Mouse (Mus musculus): ENCODE results near the gene Nln. TPM values are rescaled to one million over a fixed set of nuclear protein-coding genes. Genes with fewer than 3 reads are reported as not detected.

Gene Nln
- polyA plus RNA-seq (2014; fragmentation: Nextera tagmentation; extraction: Ambion mirVana), result 21.0 and 22.7 TPM in 2 replicates

GRCm38 (mm10) chr13:104109288-104109815 lies at the start of gene Nln, which contains the start of gene Sgtb:
Gene Nln, minus strand, starts transcription at chr13:104109614.
Gene Sgtb, plus strand, starts transcription at chr13:104109741.
- Histone ChIP-seq H3K27me3 (ENCODE audit: control insufficient read depth, insufficient read depth, low read length) (no peaks in the 10 kb centered on the region), H3K4me2 (ENCODE audit: low read depth, severe bottlenecking) (peak within 1 kb of the TSS; percentile 88), H3K4me1 (ENCODE audit: control insufficient read depth, insufficient read depth, low read length) (no peaks in the 10 kb centered on the region), H3K9ac (ENCODE audit: low read length) (peak within 1 kb of the TSS; percentile 65), H3K9me3 (ENCODE audit: control insufficient read depth, low read length) (no peaks in the 10 kb centered on the region), H3K36me3 (ENCODE audit: control insufficient read depth, insufficient read depth, low read length) (no peaks in the 10 kb centered on the region), H3K27ac (replicated peaks; ENCODE audit: low read depth, low read length) (no peak within 1 kb of the TSS), H3K4me3 (ENCODE audit: low read depth, low read length) (peak within 1 kb of the TSS; percentile 71)
- WGBS, result under 1% methylated on average over 35 of the region's 44 CpGs
- DNase-seq (ENCODE audit: low spot score), result peak; percentile 91
- peak; percentile 97 for ATAC-seq (ENCODE audit: insufficient number of reproducible peaks, low FRiP score, low TSS enrichment, low read depth)

GRCm38 (mm10) chr13:104155686-104156085 lies 46.3 kb upstream of the Nln start:
- 86% methylated on average over 1 of the region's 1 CpGs for WGBS
- no peak overlapping the region for H3K4me3 ChIP-seq (ENCODE audit: low read depth, low read length)
- no peak overlapping the region for H3K27ac ChIP-seq (replicated peaks; ENCODE audit: low read depth, low read length)
- no peak for DNase-seq (ENCODE audit: low spot score)
- H3K4me2 ChIP-seq (ENCODE audit: low read depth, severe bottlenecking), result no peak overlapping the region
- ATAC-seq (ENCODE audit: insufficient number of reproducible peaks, low FRiP score, low TSS enrichment, low read depth), result no peak
- H3K36me3 ChIP-seq (ENCODE audit: control insufficient read depth, insufficient read depth, low read length), result peaks cover 2% of the 10 kb centered on the region; the same call in 1 of the 2 replicates
- H3K27me3 ChIP-seq (ENCODE audit: control insufficient read depth, insufficient read depth, low read length), result no peaks in the 10 kb centered on the region
- no peak overlapping the region for H3K9ac ChIP-seq (ENCODE audit: low read length)
- H3K9me3 ChIP-seq (ENCODE audit: control insufficient read depth, low read length), result no peaks in the 10 kb centered on the region
- no peaks in the 10 kb centered on the region for H3K4me1 ChIP-seq (ENCODE audit: control insufficient read depth, insufficient read depth, low read length)

- Histone ChIP-seq H3K4me3 (ENCODE audit: low read depth, low read length) (no peak overlapping the region), H3K9ac (ENCODE audit: low read length) (no peak overlapping the region), H3K27ac (replicated peaks; ENCODE audit: low read depth, low read length) (no peak overlapping the region), H3K4me2 (ENCODE audit: low read depth, severe bottlenecking) (no peak overlapping the region), H3K4me1 (ENCODE audit: control insufficient read depth, insufficient read depth, low read length) (no peaks in the 10 kb centered on the region), H3K27me3 (ENCODE audit: control insufficient read depth, insufficient read depth, low read length) (no peaks in the 10 kb centered on the region), H3K36me3 (ENCODE audit: control insufficient read depth, insufficient read depth, low read length) (no peaks in the 10 kb centered on the region; the same call in 1 of the 2 replicates), H3K9me3 (ENCODE audit: control insufficient read depth, low read length) (no peaks in the 10 kb centered on the region)
- no peak for ATAC-seq (ENCODE audit: insufficient number of reproducible peaks, low FRiP score, low TSS enrichment, low read depth)
- 91% methylated on average over 7 of the region's 7 CpGs for WGBS
- no peak for DNase-seq (ENCODE audit: low spot score)
Observed at GRCm38 (mm10) chr13:104155106-104155505, 45.7 kb upstream of the Nln start.

GRCm38 (mm10) chr13:104154180-104154579 lies 44.8 kb upstream of the Nln start:
- no peak overlapping the region for H3K4me3 ChIP-seq (ENCODE audit: low read depth, low read length)
- H3K36me3 ChIP-seq (ENCODE audit: control insufficient read depth, insufficient read depth, low read length), result no peaks in the 10 kb centered on the region; the same call in 1 of the 2 replicates
- no peaks in the 10 kb centered on the region for H3K9me3 ChIP-seq (ENCODE audit: control insufficient read depth, low read length)
- H3K4me2 ChIP-seq (ENCODE audit: low read depth, severe bottlenecking), result no peak overlapping the region
- DNase-seq (ENCODE audit: low spot score) (no peak), ATAC-seq (ENCODE audit: insufficient number of reproducible peaks, low FRiP score, low TSS enrichment, low read depth) (no peak)
- no peaks in the 10 kb centered on the region for H3K4me1 ChIP-seq (ENCODE audit: control insufficient read depth, insufficient read depth, low read length)
- H3K9ac ChIP-seq (ENCODE audit: low read length), result no peak overlapping the region
- WGBS, result 94% methylated on average over 5 of the region's 5 CpGs
- no peak overlapping the region for H3K27ac ChIP-seq (replicated peaks; ENCODE audit: low read depth, low read length)
- H3K27me3 ChIP-seq (ENCODE audit: control insufficient read depth, insufficient read depth, low read length), result no peaks in the 10 kb centered on the region

- no peak for ATAC-seq (ENCODE audit: insufficient number of reproducible peaks, low FRiP score, low TSS enrichment, low read depth)
- no peak for DNase-seq (ENCODE audit: low spot score)
- Histone ChIP-seq H3K36me3 (ENCODE audit: control insufficient read depth, insufficient read depth, low read length) (peaks cover 10% of the 10 kb centered on the region), H3K9me3 (ENCODE audit: control insufficient read depth, low read length) (no peaks in the 10 kb centered on the region), H3K4me3 (ENCODE audit: low read depth, low read length) (no peak overlapping the region), H3K27me3 (ENCODE audit: control insufficient read depth, insufficient read depth, low read length) (no peaks in the 10 kb centered on the region), H3K4me2 (ENCODE audit: low read depth, severe bottlenecking) (no peak overlapping the region), H3K9ac (ENCODE audit: low read length) (no peak overlapping the region), H3K27ac (replicated peaks; ENCODE audit: low read depth, low read length) (no peak overlapping the region), H3K4me1 (ENCODE audit: control insufficient read depth, insufficient read depth, low read length) (no peaks in the 10 kb centered on the region)
- 95% methylated on average over 3 of the region's 3 CpGs for WGBS
Observed at GRCm38 (mm10) chr13:104145646-104146045, 36.2 kb upstream of the Nln start.

GRCm38 (mm10) chr13:104144871-104145270 lies 35.5 kb upstream of the Nln start:
- Histone ChIP-seq H3K4me1 (ENCODE audit: control insufficient read depth, insufficient read depth, low read length) (no peaks in the 10 kb centered on the region), H3K9me3 (ENCODE audit: control insufficient read depth, low read length) (no peaks in the 10 kb centered on the region), H3K36me3 (ENCODE audit: control insufficient read depth, insufficient read depth, low read length) (peaks cover 10% of the 10 kb centered on the region), H3K27me3 (ENCODE audit: control insufficient read depth, insufficient read depth, low read length) (no peaks in the 10 kb centered on the region), H3K27ac (replicated peaks; ENCODE audit: low read depth, low read length) (no peak overlapping the region), H3K9ac (ENCODE audit: low read length) (no peak overlapping the region), H3K4me3 (ENCODE audit: low read depth, low read length) (no peak overlapping the region), H3K4me2 (ENCODE audit: low read depth, severe bottlenecking) (no peak overlapping the region)
- DNase-seq (ENCODE audit: low spot score) (no peak), ATAC-seq (ENCODE audit: insufficient number of reproducible peaks, low FRiP score, low TSS enrichment, low read depth) (no peak)
- 89% methylated on average over 9 of the region's 9 CpGs for WGBS

GRCm38 (mm10) chr13:104139369-104140209 lies 30.2 kb upstream of the Nln start:
- ATAC-seq (ENCODE audit: insufficient number of reproducible peaks, low FRiP score, low TSS enrichment, low read depth) (no peak), DNase-seq (ENCODE audit: low spot score) (peak; percentile 85)
- no peaks in the 10 kb centered on the region for H3K9me3 ChIP-seq (ENCODE audit: control insufficient read depth, low read length)
- no peaks in the 10 kb centered on the region for H3K4me1 ChIP-seq (ENCODE audit: control insufficient read depth, insufficient read depth, low read length)
- no peaks in the 10 kb centered on the region for H3K27me3 ChIP-seq (ENCODE audit: control insufficient read depth, insufficient read depth, low read length)
- no peak overlapping the region for H3K27ac ChIP-seq (replicated peaks; ENCODE audit: low read depth, low read length)
- no peak overlapping the region for H3K9ac ChIP-seq (ENCODE audit: low read length)
- H3K36me3 ChIP-seq (ENCODE audit: control insufficient read depth, insufficient read depth, low read length), result peaks cover 2% of the 10 kb centered on the region
- H3K4me3 ChIP-seq (ENCODE audit: low read depth, low read length), result no peak overlapping the region
- H3K4me2 ChIP-seq (ENCODE audit: low read depth, severe bottlenecking), result no peak overlapping the region
- 46% methylated on average over 13 of the region's 13 CpGs for WGBS

GRCm38 (mm10) chr13:104134510-104135085 lies 25.2 kb upstream of the Nln start:
- Histone ChIP-seq H3K9ac (ENCODE audit: low read length) (no peak overlapping the region), H3K4me2 (ENCODE audit: low read depth, severe bottlenecking) (no peak overlapping the region), H3K4me3 (ENCODE audit: low read depth, low read length) (no peak overlapping the region), H3K36me3 (ENCODE audit: control insufficient read depth, insufficient read depth, low read length) (no peaks in the 10 kb centered on the region), H3K27me3 (ENCODE audit: control insufficient read depth, insufficient read depth, low read length) (no peaks in the 10 kb centered on the region), H3K27ac (replicated peaks; ENCODE audit: low read depth, low read length) (no peak overlapping the region), H3K4me1 (ENCODE audit: control insufficient read depth, insufficient read depth, low read length) (no peaks in the 10 kb centered on the region), H3K9me3 (ENCODE audit: control insufficient read depth, low read length) (no peaks in the 10 kb centered on the region)
- WGBS, result 82% methylated on average over 4 of the region's 4 CpGs
- ATAC-seq (ENCODE audit: insufficient number of reproducible peaks, low FRiP score, low TSS enrichment, low read depth) (no peak), DNase-seq (ENCODE audit: low spot score) (no peak)

Measured in limb, embryonic 11.5 days (tissue).